Mouse (Mus musculus): ENCODE measurements at regions not wholly inside any gene's neighbourhood (a gene's known extent, or its start where the extent isn't known, plus 50 kb on each side); places are given as distances from the start of the nearest gene placed in this dataset.

- no peak for TF ChIP-seq POU5F1 (IDR thresholded peaks at IDR 0.05; ENCODE audit: borderline replicate concordance, low read length)
- TF ChIP-seq CTCF (conservative IDR thresholded peaks at IDR 0.05; ENCODE audit: low read length) = no peak
- TF ChIP-seq NANOG (IDR thresholded peaks at IDR 0.05; ENCODE audit: borderline replicate concordance, low read length) = no peak
- Histone ChIP-seq H3K36me3 (ENCODE audit: insufficient read depth, low read length) (no peaks in the 10 kb centered on the region), H3K4me1 (replicated peaks; ENCODE audit: low read depth, low read length) (no peaks in the 10 kb centered on the region), H3K9me3 (ENCODE audit: low read length) (no peaks in the 10 kb centered on the region), H3K4me3 (replicated peaks; ENCODE audit: low read length) (no peak overlapping the region), H3K27me3 (ENCODE audit: insufficient read depth, low read length) (no peaks in the 10 kb centered on the region)
Measured at GRCm38 (mm10) chr6:49930104-49930503, 107.6 kb downstream of the Npy start.

- Histone ChIP-seq H3K36me3 (ENCODE audit: insufficient read depth, low read length) (no peaks in the 10 kb centered on the region), H3K4me3 (replicated peaks; ENCODE audit: low read length) (no peak overlapping the region), H3K4me1 (replicated peaks; ENCODE audit: low read depth, low read length) (no peaks in the 10 kb centered on the region), H3K27me3 (ENCODE audit: insufficient read depth, low read length) (no peaks in the 10 kb centered on the region), H3K9me3 (ENCODE audit: low read length) (peaks cover 55% of the 10 kb centered on the region)
- TF ChIP-seq POU5F1 (IDR thresholded peaks at IDR 0.05; ENCODE audit: borderline replicate concordance, low read length) (no peak), NANOG (IDR thresholded peaks at IDR 0.05; ENCODE audit: borderline replicate concordance, low read length) (no peak), CTCF (conservative IDR thresholded peaks at IDR 0.05; ENCODE audit: low read length) (no peak)
Measured at GRCm38 (mm10) chr6:49943087-49943486, 120.6 kb downstream of the Npy start.

GRCm38 (mm10) chr6:49958891-49959290, 136.4 kb downstream of the Npy start:
- Histone ChIP-seq H3K9me3 (ENCODE audit: low read length) (peaks cover 11% of the 10 kb centered on the region; the same call in 1 of the 2 replicates), H3K4me3 (replicated peaks; ENCODE audit: low read length) (no peak overlapping the region), H3K36me3 (ENCODE audit: insufficient read depth, low read length) (no peaks in the 10 kb centered on the region), H3K27me3 (ENCODE audit: insufficient read depth, low read length) (no peaks in the 10 kb centered on the region), H3K4me1 (replicated peaks; ENCODE audit: low read depth, low read length) (no peaks in the 10 kb centered on the region)
- TF ChIP-seq NANOG (IDR thresholded peaks at IDR 0.05; ENCODE audit: borderline replicate concordance, low read length) (no peak), CTCF (conservative IDR thresholded peaks at IDR 0.05; ENCODE audit: low read length) (no peak), POU5F1 (IDR thresholded peaks at IDR 0.05; ENCODE audit: borderline replicate concordance, low read length) (no peak)

DNA sequence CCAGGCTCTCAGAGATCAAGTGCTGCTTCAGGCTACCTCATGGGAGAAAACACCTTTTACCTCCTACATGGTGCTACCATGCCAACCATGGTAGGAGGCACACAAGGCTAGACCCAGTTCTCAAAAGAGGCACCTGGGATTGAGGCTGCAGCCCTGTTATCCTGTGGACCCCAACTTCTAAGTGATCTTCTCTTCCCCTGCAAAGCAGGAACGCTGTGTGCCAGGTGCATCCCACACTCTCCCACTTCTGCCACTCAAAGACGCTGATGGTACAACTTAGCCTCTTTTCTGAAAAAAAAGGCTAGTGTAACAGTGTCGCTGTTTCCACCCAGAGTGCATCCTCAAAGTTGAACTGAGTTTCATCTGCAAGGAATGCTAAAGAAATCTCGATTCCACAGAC, 138.7 kb downstream of the Npy start:
- TF ChIP-seq POU5F1 (IDR thresholded peaks at IDR 0.05; ENCODE audit: borderline replicate concordance, low read length) (no peak), NANOG (IDR thresholded peaks at IDR 0.05; ENCODE audit: borderline replicate concordance, low read length) (no peak), CTCF (conservative IDR thresholded peaks at IDR 0.05; ENCODE audit: low read length) (no peak)
- Histone ChIP-seq H3K27me3 (ENCODE audit: insufficient read depth, low read length) (no peaks in the 10 kb centered on the region), H3K36me3 (ENCODE audit: insufficient read depth, low read length) (no peaks in the 10 kb centered on the region), H3K4me1 (replicated peaks; ENCODE audit: low read depth, low read length) (no peaks in the 10 kb centered on the region), H3K9me3 (ENCODE audit: low read length) (peaks cover 11% of the 10 kb centered on the region; the same call in 1 of the 2 replicates), H3K4me3 (replicated peaks; ENCODE audit: low read length) (no peak overlapping the region)

GRCm38 (mm10) chr6:49965944-49966545, 143.5 kb downstream of the Npy start:
- Histone ChIP-seq H3K4me1 (replicated peaks; ENCODE audit: low read depth, low read length) (no peaks in the 10 kb centered on the region), H3K36me3 (ENCODE audit: insufficient read depth, low read length) (no peaks in the 10 kb centered on the region), H3K4me3 (replicated peaks; ENCODE audit: low read length) (no peak overlapping the region), H3K27me3 (ENCODE audit: insufficient read depth, low read length) (peaks cover 4% of the 10 kb centered on the region; the same call in 1 of the 2 replicates), H3K9me3 (ENCODE audit: low read length) (peaks cover 11% of the 10 kb centered on the region; the same call in 1 of the 2 replicates)
- TF ChIP-seq POU5F1 (IDR thresholded peaks at IDR 0.05; ENCODE audit: borderline replicate concordance, low read length) = no peak
- TF ChIP-seq CTCF (conservative IDR thresholded peaks at IDR 0.05; ENCODE audit: low read length) = no peak
- no peak for TF ChIP-seq NANOG (IDR thresholded peaks at IDR 0.05; ENCODE audit: borderline replicate concordance, low read length)

- Histone ChIP-seq H3K4me1 (replicated peaks; ENCODE audit: low read depth, low read length) (no peaks in the 10 kb centered on the region), H3K9me3 (ENCODE audit: low read length) (peaks cover 11% of the 10 kb centered on the region; the same call in 1 of the 2 replicates), H3K36me3 (ENCODE audit: insufficient read depth, low read length) (no peaks in the 10 kb centered on the region), H3K4me3 (replicated peaks; ENCODE audit: low read length) (no peak overlapping the region), H3K27me3 (ENCODE audit: insufficient read depth, low read length) (peaks cover 4% of the 10 kb centered on the region; the same call in 1 of the 2 replicates)
- TF ChIP-seq POU5F1 (IDR thresholded peaks at IDR 0.05; ENCODE audit: borderline replicate concordance, low read length) (no peak), CTCF (conservative IDR thresholded peaks at IDR 0.05; ENCODE audit: low read length) (no peak), NANOG (IDR thresholded peaks at IDR 0.05; ENCODE audit: borderline replicate concordance, low read length) (no peak)
Measured at GRCm38 (mm10) chr6:49966555-49966954, 143.5 kb upstream of the Mpp6 start.

DNA sequence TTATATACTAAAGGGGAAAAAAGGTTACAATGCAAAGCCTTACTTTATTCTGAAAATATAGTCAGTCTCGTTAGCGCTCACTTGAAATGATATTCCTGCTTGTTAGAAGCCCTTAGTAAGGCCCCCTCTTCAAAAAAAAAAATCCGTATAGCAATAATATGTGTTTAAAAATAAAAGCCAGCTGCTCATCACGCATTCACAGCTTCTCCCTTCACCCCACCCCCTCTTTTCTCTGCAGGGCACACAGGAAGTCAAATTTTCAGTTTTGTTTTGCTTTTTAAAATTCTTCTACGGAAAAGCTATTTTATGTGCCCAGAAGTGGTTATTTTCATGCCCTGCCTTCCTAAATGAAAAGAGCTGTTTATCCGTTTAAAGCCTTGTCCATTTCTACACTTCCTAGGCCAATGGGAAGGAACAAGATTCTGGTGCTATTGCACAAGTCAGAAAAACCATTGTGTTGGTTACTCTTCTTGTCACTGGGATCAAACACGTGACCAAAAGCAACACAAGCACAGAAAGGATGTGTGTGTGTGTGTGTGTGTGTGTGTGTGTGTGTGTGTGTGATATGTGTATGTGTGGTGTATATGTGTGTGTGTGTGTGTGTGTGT, 136.7 kb upstream of the Mpp6 start:
- no peak for TF ChIP-seq CTCF (conservative IDR thresholded peaks at IDR 0.05; ENCODE audit: low read length)
- no peak for TF ChIP-seq POU5F1 (IDR thresholded peaks at IDR 0.05; ENCODE audit: borderline replicate concordance, low read length)
- no peak for TF ChIP-seq NANOG (IDR thresholded peaks at IDR 0.05; ENCODE audit: borderline replicate concordance, low read length)
- H3K27me3 ChIP-seq (ENCODE audit: insufficient read depth, low read length) = peaks cover 1% of the 10 kb centered on the region; the same call in 1 of the 2 replicates
- H3K4me3 ChIP-seq (replicated peaks; ENCODE audit: low read length) = no peak overlapping the region
- H3K4me1 ChIP-seq (replicated peaks; ENCODE audit: low read depth, low read length) = no peaks in the 10 kb centered on the region
- no peaks in the 10 kb centered on the region for H3K36me3 ChIP-seq (ENCODE audit: insufficient read depth, low read length)
- no peaks in the 10 kb centered on the region for H3K9me3 ChIP-seq (ENCODE audit: low read length)

- H3K27me3 ChIP-seq (ENCODE audit: insufficient read depth, low read length) = no peaks in the 10 kb centered on the region
- TF ChIP-seq CTCF (conservative IDR thresholded peaks at IDR 0.05; ENCODE audit: low read length) = no peak
- TF ChIP-seq POU5F1 (IDR thresholded peaks at IDR 0.05; ENCODE audit: borderline replicate concordance, low read length) = no peak
- no peak for TF ChIP-seq NANOG (IDR thresholded peaks at IDR 0.05; ENCODE audit: borderline replicate concordance, low read length)
- no peaks in the 10 kb centered on the region for H3K4me1 ChIP-seq (replicated peaks; ENCODE audit: low read depth, low read length)
- no peak overlapping the region for H3K4me3 ChIP-seq (replicated peaks; ENCODE audit: low read length)
- no peaks in the 10 kb centered on the region for H3K9me3 ChIP-seq (ENCODE audit: low read length)
- H3K36me3 ChIP-seq (ENCODE audit: insufficient read depth, low read length) = no peaks in the 10 kb centered on the region
Measured at GRCm38 (mm10) chr6:49977783-49978182, 132.3 kb upstream of the Mpp6 start.
